Mouse (Mus musculus): ENCODE data around the gene Nckap5. TPM values are rescaled to one million over a fixed set of nuclear protein-coding genes. Genes with fewer than 3 reads are reported as not detected.

The Nckap5 gene
- polyA plus RNA-seq, 1 experiment from 2014 or later, result 11.5 TPM

- ATAC-seq (ENCODE audit: low FRiP score), result no peak
- Histone ChIP-seq H3K4me2 (peak overlapping the region; percentile 86), H3K9me3 (replicated peaks) (no peaks in the 10 kb centered on the region), H3K27me3 (replicated peaks) (no peaks in the 10 kb centered on the region), H3K27ac (replicated peaks) (no peak overlapping the region), H3K4me1 (peaks cover 33% of the 10 kb centered on the region), H3K4me3 (replicated peaks) (no peak overlapping the region), H3K36me3 (no peaks in the 10 kb centered on the region), H3K9ac (replicated peaks) (no peak overlapping the region)
- 57% methylated on average over 6 of the region's 6 CpGs for WGBS
Observed at GRCm38 (mm10) chr1:126490256-126490655, 340.3 kb downstream of the Nckap5 start.

- no peak overlapping the region for H3K4me2 ChIP-seq
- ATAC-seq (ENCODE audit: low FRiP score), result no peak
- no peak overlapping the region for H3K27ac ChIP-seq (replicated peaks)
- H3K27me3 ChIP-seq (replicated peaks), result no peaks in the 10 kb centered on the region
- H3K4me1 ChIP-seq, result peaks cover 2% of the 10 kb centered on the region; the same call in 1 of the 2 replicates
- no peak overlapping the region for H3K9ac ChIP-seq (replicated peaks)
- H3K36me3 ChIP-seq, result no peaks in the 10 kb centered on the region
- H3K4me3 ChIP-seq (replicated peaks), result no peak overlapping the region
- WGBS, result 66% methylated on average over 6 of the region's 6 CpGs
- no peaks in the 10 kb centered on the region for H3K9me3 ChIP-seq (replicated peaks)
Observed at GRCm38 (mm10) chr1:126484664-126485087, 345.9 kb downstream of the Nckap5 start.

DNA sequence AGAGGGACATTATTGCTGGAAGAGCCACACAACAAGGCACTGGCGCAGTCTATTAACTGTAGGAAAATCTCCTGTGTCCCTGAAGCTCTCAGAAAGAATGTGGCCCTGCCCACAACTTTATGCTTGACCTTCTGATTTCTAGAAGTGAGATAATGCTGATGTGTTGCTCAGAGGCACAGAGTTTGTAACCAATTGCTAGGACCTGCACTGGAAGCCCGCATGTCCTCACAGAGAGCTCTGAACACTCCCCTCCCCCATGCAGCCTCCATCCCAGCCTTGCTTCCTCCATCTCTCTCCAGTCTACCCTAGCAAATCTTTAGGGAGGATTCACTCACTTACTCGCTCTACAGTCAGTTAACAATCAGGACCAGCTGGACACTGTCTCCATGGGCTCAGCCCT, 346.9 kb downstream of the Nckap5 start:
- ATAC-seq (ENCODE audit: low FRiP score), result no peak
- Histone ChIP-seq H3K4me1 (no peaks in the 10 kb centered on the region), H3K4me2 (no peak overlapping the region), H3K4me3 (replicated peaks) (no peak overlapping the region), H3K27me3 (replicated peaks) (no peaks in the 10 kb centered on the region), H3K9ac (replicated peaks) (no peak overlapping the region), H3K9me3 (replicated peaks) (no peaks in the 10 kb centered on the region), H3K36me3 (no peaks in the 10 kb centered on the region), H3K27ac (replicated peaks) (no peak overlapping the region)
- 93% methylated on average over 3 of the region's 3 CpGs for WGBS

DNA sequence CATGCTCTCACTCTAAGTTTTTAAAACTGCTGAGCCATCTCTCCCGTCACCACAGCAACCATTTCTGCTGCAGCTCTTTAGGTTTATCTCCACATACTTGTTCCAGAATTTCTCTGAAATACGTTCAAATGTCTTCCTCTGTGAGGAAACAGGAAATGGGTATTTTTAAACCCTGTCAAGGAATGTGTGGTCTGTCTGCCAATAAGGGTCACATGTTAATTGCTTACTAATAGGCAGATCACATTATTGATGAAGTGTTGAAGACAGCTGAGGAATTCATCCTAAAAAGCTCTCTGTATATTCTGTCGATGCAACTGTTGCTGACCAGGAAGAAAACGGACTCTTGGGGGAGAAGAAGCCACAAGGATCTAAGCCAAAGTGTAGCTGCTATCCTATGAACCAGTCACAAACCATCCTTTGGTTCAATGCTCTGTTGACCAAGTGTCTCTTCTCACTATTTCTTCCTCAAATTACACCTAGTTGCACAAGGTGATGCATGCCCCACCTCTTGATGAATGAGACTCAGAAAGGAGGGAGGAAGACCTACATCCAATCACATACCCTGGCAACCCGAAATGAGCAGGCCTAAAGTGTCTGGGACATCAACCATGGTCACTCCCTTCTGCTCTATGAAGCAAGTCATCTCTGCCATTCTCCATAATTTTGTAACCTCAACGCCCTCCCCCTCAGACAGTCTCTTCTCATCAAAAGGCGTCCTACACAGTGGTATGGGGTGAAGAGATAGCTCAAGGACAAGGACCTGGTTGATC, 349.0 kb downstream of the Nckap5 start:
- no peak overlapping the region for H3K9ac ChIP-seq (replicated peaks)
- H3K27ac ChIP-seq (replicated peaks), result no peak overlapping the region
- H3K36me3 ChIP-seq, result no peaks in the 10 kb centered on the region
- H3K4me3 ChIP-seq (replicated peaks), result no peak overlapping the region
- no peaks in the 10 kb centered on the region for H3K9me3 ChIP-seq (replicated peaks)
- 87% methylated on average over 7 of the region's 7 CpGs for WGBS
- H3K27me3 ChIP-seq (replicated peaks), result no peaks in the 10 kb centered on the region
- no peak overlapping the region for H3K4me2 ChIP-seq
- ATAC-seq (ENCODE audit: low FRiP score), result no peak
- H3K4me1 ChIP-seq, result no peaks in the 10 kb centered on the region

GRCm38 (mm10) chr1:126473044-126473443, 357.6 kb downstream of the Nckap5 start:
- no peaks in the 10 kb centered on the region for H3K27me3 ChIP-seq (replicated peaks)
- no peaks in the 10 kb centered on the region for H3K9me3 ChIP-seq (replicated peaks)
- no peak overlapping the region for H3K4me3 ChIP-seq (replicated peaks)
- no peaks in the 10 kb centered on the region for H3K4me1 ChIP-seq
- ATAC-seq (ENCODE audit: low FRiP score), result no peak
- no peak overlapping the region for H3K4me2 ChIP-seq
- H3K36me3 ChIP-seq, result no peaks in the 10 kb centered on the region
- no peak overlapping the region for H3K27ac ChIP-seq (replicated peaks)
- no peak overlapping the region for H3K9ac ChIP-seq (replicated peaks)
- 86% methylated on average over 5 of the region's 5 CpGs for WGBS

GRCm38 (mm10) chr1:126471419-126471818, 359.2 kb downstream of the Nckap5 start:
- Histone ChIP-seq H3K27me3 (replicated peaks) (no peaks in the 10 kb centered on the region), H3K36me3 (no peaks in the 10 kb centered on the region), H3K4me3 (replicated peaks) (no peak overlapping the region), H3K4me1 (no peaks in the 10 kb centered on the region), H3K9ac (replicated peaks) (no peak overlapping the region), H3K9me3 (replicated peaks) (no peaks in the 10 kb centered on the region), H3K27ac (replicated peaks) (no peak overlapping the region), H3K4me2 (no peak overlapping the region)
- ATAC-seq (ENCODE audit: low FRiP score), result no peak
- 55% methylated on average over 2 of the region's 2 CpGs for WGBS

DNA sequence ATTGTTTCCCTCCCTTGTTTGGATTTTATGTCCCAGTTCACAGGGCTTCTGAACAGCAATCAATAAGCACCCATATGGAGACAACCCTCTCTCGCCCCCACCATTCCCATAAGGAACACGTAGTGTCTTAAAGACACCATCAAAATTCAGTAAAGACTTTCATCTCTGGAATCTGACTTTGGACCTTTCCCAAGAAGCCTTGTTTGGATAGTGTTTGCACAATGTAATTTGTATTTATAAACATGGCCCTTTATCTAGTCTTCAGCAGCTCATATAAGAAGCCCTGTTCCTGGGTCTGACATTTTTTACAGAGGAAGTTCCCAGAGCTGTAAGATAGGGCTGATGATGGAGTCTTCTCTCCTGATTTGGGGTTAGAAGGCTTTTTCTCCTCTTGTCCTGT, 359.7 kb downstream of the Nckap5 start:
- 64% methylated on average over 2 of the region's 2 CpGs for WGBS

DNA sequence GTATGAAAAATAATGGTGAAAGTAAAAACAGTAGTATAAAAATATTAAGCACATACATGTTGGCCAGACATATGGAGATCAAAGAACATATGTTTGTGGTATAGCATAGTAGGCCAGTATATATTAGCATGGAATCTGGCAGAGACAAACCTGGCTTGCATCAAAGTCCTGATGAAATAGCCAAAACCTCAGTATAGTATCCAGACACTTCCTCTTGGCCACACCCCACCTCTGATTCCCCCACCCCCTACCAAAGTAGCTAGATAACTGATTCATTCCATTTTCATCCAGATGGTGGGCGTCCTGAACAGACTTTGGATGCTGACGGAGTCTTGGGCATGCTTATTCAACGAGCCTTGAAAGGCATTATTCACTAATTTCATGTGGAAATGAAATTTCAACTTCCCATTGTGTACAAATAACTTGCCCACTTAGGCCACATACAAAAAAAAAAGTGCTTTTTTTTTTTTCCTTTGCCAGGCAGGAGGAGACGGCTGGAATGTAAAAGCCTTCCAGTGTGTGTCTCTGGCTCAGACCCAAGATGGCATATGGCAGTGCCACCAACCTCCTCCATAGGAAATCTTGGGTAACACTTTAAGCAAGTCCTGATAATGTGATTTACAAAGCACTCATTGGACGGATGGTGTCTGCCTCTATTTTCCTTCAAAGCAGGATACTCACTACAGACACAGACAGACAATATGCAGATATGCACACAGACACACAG, 360.6 kb downstream of the Nckap5 start:
- no peak overlapping the region for H3K9ac ChIP-seq (replicated peaks)
- no peak for ATAC-seq (ENCODE audit: low FRiP score)
- no peaks in the 10 kb centered on the region for H3K27me3 ChIP-seq (replicated peaks)
- no peaks in the 10 kb centered on the region for H3K36me3 ChIP-seq
- 58% methylated on average over 5 of the region's 5 CpGs for WGBS
- no peak overlapping the region for H3K27ac ChIP-seq (replicated peaks)
- no peaks in the 10 kb centered on the region for H3K9me3 ChIP-seq (replicated peaks)
- no peaks in the 10 kb centered on the region for H3K4me1 ChIP-seq
- no peak overlapping the region for H3K4me3 ChIP-seq (replicated peaks)
- H3K4me2 ChIP-seq, result no peak overlapping the region

More for the DNA sequence above, 359.7 kb downstream of the Nckap5 start:
- H3K27ac ChIP-seq (replicated peaks), result no peak overlapping the region
- H3K9ac ChIP-seq (replicated peaks), result no peak overlapping the region
- no peak overlapping the region for H3K4me3 ChIP-seq (replicated peaks)
- ATAC-seq (ENCODE audit: low FRiP score), result no peak
- H3K9me3 ChIP-seq (replicated peaks), result no peaks in the 10 kb centered on the region
- H3K4me2 ChIP-seq, result no peak overlapping the region
- no peaks in the 10 kb centered on the region for H3K27me3 ChIP-seq (replicated peaks)
- H3K36me3 ChIP-seq, result no peaks in the 10 kb centered on the region
- H3K4me1 ChIP-seq, result no peaks in the 10 kb centered on the region

DNA sequence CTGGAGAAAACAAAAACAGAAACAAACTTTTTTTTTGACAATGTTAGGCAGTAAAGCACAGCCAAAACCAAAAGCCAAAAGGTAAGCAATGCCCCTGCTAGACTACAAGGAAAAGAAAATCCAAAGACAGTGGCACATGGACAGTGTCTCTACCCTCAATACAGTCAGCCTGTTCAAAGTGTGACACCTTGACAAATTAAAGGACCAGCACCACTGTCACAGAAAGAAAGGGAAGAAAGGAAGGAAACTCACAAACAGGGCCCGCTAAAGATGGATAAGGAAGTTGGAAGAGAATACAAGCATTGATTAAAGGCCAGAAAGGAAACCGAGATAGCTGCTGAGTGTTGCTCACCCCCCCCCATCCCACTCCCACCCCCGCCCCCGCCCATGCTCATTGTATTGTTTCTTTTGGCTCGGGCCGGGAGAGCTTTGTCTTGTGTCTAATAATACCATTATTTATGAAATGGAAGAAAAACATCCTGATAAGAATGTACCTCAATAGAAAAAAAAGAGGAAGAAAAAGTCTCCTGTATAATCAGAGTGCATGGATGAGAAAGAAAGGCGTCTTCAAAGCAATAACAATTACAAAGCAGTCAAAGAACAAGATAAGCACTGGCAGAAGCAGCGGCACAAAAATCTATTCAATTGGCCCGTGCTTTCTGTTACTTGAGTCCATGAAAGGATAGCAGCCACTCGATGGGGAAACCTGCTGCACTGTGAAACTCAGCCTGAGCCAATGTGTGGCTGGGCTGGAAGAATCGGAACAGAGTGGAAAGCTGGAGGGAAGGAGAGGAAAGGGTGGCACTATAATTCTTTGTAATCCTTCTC, 368.9 kb downstream of the Nckap5 start:
- H3K27me3 ChIP-seq (replicated peaks), result no peaks in the 10 kb centered on the region
- H3K4me3 ChIP-seq (replicated peaks), result no peak overlapping the region
- H3K9ac ChIP-seq (replicated peaks), result no peak overlapping the region
- H3K27ac ChIP-seq (replicated peaks), result no peak overlapping the region
- H3K4me2 ChIP-seq, result no peak overlapping the region
- no peaks in the 10 kb centered on the region for H3K36me3 ChIP-seq
- H3K9me3 ChIP-seq (replicated peaks), result no peaks in the 10 kb centered on the region
- no peak for ATAC-seq (ENCODE audit: low FRiP score)
- H3K4me1 ChIP-seq, result peaks cover 5% of the 10 kb centered on the region; the same call in 1 of the 2 replicates
- WGBS, result 31% methylated on average over 11 of the region's 11 CpGs

DNA sequence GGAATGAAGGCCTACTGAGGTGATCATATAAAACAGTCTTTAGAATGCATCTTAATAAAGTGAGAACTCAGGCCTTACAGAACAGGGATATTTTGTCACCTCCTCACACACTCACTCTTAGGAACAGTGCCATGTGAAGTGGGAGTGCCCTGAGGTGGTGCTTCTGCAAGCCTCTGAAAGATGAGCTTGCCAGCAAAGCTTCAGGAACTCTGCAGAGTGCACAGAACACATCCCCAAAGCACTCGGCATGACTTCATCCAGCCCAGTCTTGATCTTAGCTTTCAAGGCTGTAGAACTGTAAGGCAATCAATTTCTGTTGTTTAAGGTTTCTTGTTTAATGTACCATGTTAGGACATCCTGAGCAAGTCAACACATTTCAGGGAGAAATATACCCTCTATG, 372.9 kb downstream of the Nckap5 start:
- ATAC-seq (ENCODE audit: low FRiP score), result no peak
- Histone ChIP-seq H3K36me3 (no peaks in the 10 kb centered on the region), H3K4me2 (no peak overlapping the region), H3K27me3 (replicated peaks) (no peaks in the 10 kb centered on the region), H3K4me3 (replicated peaks) (no peak overlapping the region), H3K27ac (replicated peaks) (no peak overlapping the region), H3K9me3 (replicated peaks) (no peaks in the 10 kb centered on the region), H3K9ac (replicated peaks) (no peak overlapping the region), H3K4me1 (peaks cover 9% of the 10 kb centered on the region)
- 74% methylated on average over 1 of the region's 1 CpGs for WGBS

GRCm38 (mm10) chr1:126454504-126455173, 376.0 kb downstream of the Nckap5 start:
- ATAC-seq (ENCODE audit: low FRiP score), result no peak
- no peak overlapping the region for H3K27ac ChIP-seq (replicated peaks)

More at GRCm38 (mm10) chr1:126454504-126455173, 376.0 kb downstream of the Nckap5 start:
- Histone ChIP-seq H3K27me3 (replicated peaks) (no peaks in the 10 kb centered on the region), H3K4me3 (replicated peaks) (no peak overlapping the region), H3K36me3 (no peaks in the 10 kb centered on the region), H3K4me1 (peaks cover 4% of the 10 kb centered on the region), H3K4me2 (no peak overlapping the region), H3K9ac (replicated peaks) (no peak overlapping the region), H3K9me3 (replicated peaks) (no peaks in the 10 kb centered on the region)
- 27% methylated on average over 9 of the region's 9 CpGs for WGBS

Measured in neural tube, embryonic 15.5 days (tissue).